ENCODE assay signal across 19 mouse cellular contexts in the genomic region with DNA sequence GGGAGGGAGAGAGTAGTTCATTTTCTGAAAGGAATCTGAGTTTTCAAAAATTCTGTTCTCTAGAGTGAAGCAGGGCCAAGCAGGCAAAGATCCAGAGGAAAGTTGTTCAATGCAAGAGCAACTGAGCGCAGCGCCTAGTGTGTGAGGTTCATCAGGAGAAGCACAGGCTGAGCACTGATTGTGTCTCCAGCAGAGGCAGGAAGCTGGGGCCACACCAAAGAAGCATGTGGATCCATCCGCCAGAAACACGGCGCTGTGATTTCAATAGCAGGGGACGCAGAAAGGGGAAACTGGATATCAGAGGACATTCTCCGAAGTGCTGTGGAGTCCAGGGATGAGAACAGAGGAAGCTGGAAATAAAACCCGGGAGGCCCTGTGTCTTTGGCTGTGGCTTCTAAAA.
DNase-seq lines count a peak whose midpoint lies in the region; ATAC-seq and TF ChIP-seq lines count a peak whose summit lies in the region.
"Had no signal": no experiment of that assay in that cellular context is flagged by ENCODE, and none has a peak within 500 bp of the region (broad histone marks: within the 10 kb centered on the region; RNA-seq: fewer than 3 reads in every experiment).

No protein-coding gene starts in this region.

- no peaks in the 10 kb centered on the region for H3K9me3 ChIP-seq in embryonic facial prominence, embryonic 14.5 days (ENCODE audit: control insufficient read depth, low read length)
- no peaks in the 10 kb centered on the region for H3K9me3 ChIP-seq in embryonic facial prominence, embryonic 10.5 days
- no peaks in the 10 kb centered on the region for H3K9me3 ChIP-seq in heart, embryonic 13.5 days
- no peaks in the 10 kb centered on the region for H3K9me3 ChIP-seq in limb, embryonic 14.5 days (ENCODE audit: control insufficient read depth, low read length)
- H3K9me3 ChIP-seq in neural tube, embryonic 15.5 days (replicated peaks) = no peaks in the 10 kb centered on the region
- H3K9me3 ChIP-seq: forebrain, embryonic 15.5 days; hindbrain, embryonic 10.5 days; liver, embryonic 12.5 days; megakaryocyte, embryonic 14.5 days had no signal

- TF ChIP-seq POLR2A in limb, embryonic 14.5 days (IDR thresholded peaks at IDR 0.05; ENCODE audit: borderline replicate concordance, extremely low read depth, insufficient read depth, insufficient read length) = no peak

- ATAC-seq in embryonic facial prominence, embryonic 14.5 days (ENCODE audit: low read depth) = no peak
- no peak for ATAC-seq in heart, embryonic 13.5 days (ENCODE audit: extremely low read depth, insufficient number of reproducible peaks, low FRiP score, low TSS enrichment)
- no peak for ATAC-seq in limb, embryonic 14.5 days (ENCODE audit: low FRiP score, low read depth)
- ATAC-seq in neural tube, embryonic 15.5 days (ENCODE audit: low FRiP score) = no peak
- ATAC-seq: forebrain, embryonic 15.5 days; liver, embryonic 12.5 days; midbrain, embryonic 16.5 days had no signal

- H3K27me3 ChIP-seq in embryonic facial prominence, embryonic 14.5 days (replicated peaks; ENCODE audit: control insufficient read depth, insufficient read depth, low read length) = no peaks in the 10 kb centered on the region
- no peaks in the 10 kb centered on the region for H3K27me3 ChIP-seq in embryonic facial prominence, embryonic 10.5 days (replicated peaks; ENCODE audit: low read depth, poor library complexity, severe bottlenecking)
- no peaks in the 10 kb centered on the region for H3K27me3 ChIP-seq in heart, embryonic 13.5 days (replicated peaks)
- no peaks in the 10 kb centered on the region for H3K27me3 ChIP-seq in limb, embryonic 14.5 days (ENCODE audit: control insufficient read depth, insufficient read depth, low read length)
- H3K27me3 ChIP-seq in neural tube, embryonic 15.5 days (replicated peaks) = no peaks in the 10 kb centered on the region
- H3K27me3 ChIP-seq: forebrain, embryonic 15.5 days; liver, embryonic 12.5 days; megakaryocyte, embryonic 14.5 days had no signal

- H3K9ac ChIP-seq in embryonic facial prominence, embryonic 14.5 days (ENCODE audit: low read depth, low read length) = no peak overlapping the region
- H3K9ac ChIP-seq in heart, embryonic 13.5 days = no peak overlapping the region
- H3K9ac ChIP-seq in limb, embryonic 14.5 days (ENCODE audit: low read depth, low read length, severe bottlenecking) = no peak overlapping the region
- H3K9ac ChIP-seq in neural tube, embryonic 15.5 days (replicated peaks) = no peak overlapping the region
- H3K9ac ChIP-seq: forebrain, embryonic 15.5 days; liver, embryonic 12.5 days; lung, embryonic 14.5 days had no signal

- H3K4me3 ChIP-seq in embryonic facial prominence, embryonic 14.5 days (ENCODE audit: low read depth, low read length) = no peak overlapping the region
- H3K4me3 ChIP-seq in embryonic facial prominence, embryonic 10.5 days = no peak overlapping the region
- no peak overlapping the region for H3K4me3 ChIP-seq in heart, embryonic 13.5 days
- H3K4me3 ChIP-seq in limb, embryonic 14.5 days (replicated peaks; ENCODE audit: low read length) = no peak overlapping the region
- H3K4me3 ChIP-seq in neural tube, embryonic 15.5 days (replicated peaks) = no peak overlapping the region
- H3K4me3 ChIP-seq: erythroblast, embryonic 14.5 days; forebrain, embryonic 15.5 days; hindbrain, embryonic 10.5 days; liver, embryonic 12.5 days; megakaryocyte, embryonic 14.5 days had no signal

- WGBS in embryonic facial prominence, embryonic 14.5 days = 59% methylated on average over 8 of the region's 8 CpGs
- WGBS in embryonic facial prominence, embryonic 10.5 days = 79% methylated on average over 8 of the region's 8 CpGs
- WGBS in heart, embryonic 13.5 days = 45% methylated on average over 8 of the region's 8 CpGs
- WGBS in limb, embryonic 14.5 days = 72% methylated on average over 8 of the region's 8 CpGs
- 84% methylated on average over 8 of the region's 8 CpGs for WGBS in neural tube, embryonic 15.5 days

- DNase-seq in embryonic facial prominence, embryonic 14.5 days (ENCODE audit: low spot score) = peak; percentile 48
- DNase-seq in embryonic facial prominence, embryonic 10.5 days (ENCODE audit: low spot score) = no peak
- DNase-seq in right cerebral cortex, adult 18-20 months = peak; percentile 13
- no peak for DNase-seq in right cerebral cortex, postnatal 36 days (ENCODE audit: low spot score in 2 of 2)
- DNase-seq in limb, embryonic 14.5 days (ENCODE audit: low spot score) = no peak
- DNase-seq in adrenal gland, postnatal 4 days (ENCODE audit: low spot score in 2 of 2) = no peak
- DNase-seq: cerebellum, postnatal 14 days; kidney, adult 8-10 months; layer of hippocampus, postnatal 36 days; lung, embryonic 14.5 days; thymus, postnatal 14 days had no signal

- H3K4me1 ChIP-seq in embryonic facial prominence, embryonic 14.5 days (ENCODE audit: control insufficient read depth, insufficient read depth, low read length) = peaks cover 9% of the 10 kb centered on the region; the same call in 1 of the 2 replicates
- H3K4me1 ChIP-seq in embryonic facial prominence, embryonic 10.5 days = peaks cover 25% of the 10 kb centered on the region
- peaks cover 30% of the 10 kb centered on the region for H3K4me1 ChIP-seq in heart, embryonic 13.5 days
- H3K4me1 ChIP-seq in limb, embryonic 14.5 days (ENCODE audit: control insufficient read depth, insufficient read depth, low read length) = peaks cover 16% of the 10 kb centered on the region; the same call in 1 of the 2 replicates
- H3K4me1 ChIP-seq in neural tube, embryonic 15.5 days = peaks cover 8% of the 10 kb centered on the region; the same call in 1 of the 2 replicates
- H3K4me1 ChIP-seq: liver, embryonic 12.5 days; megakaryocyte, embryonic 14.5 days had no signal

- no peak overlapping the region for H3K27ac ChIP-seq in embryonic facial prominence, embryonic 14.5 days (replicated peaks; ENCODE audit: low read depth, low read length)
- no peak overlapping the region; the same call in 1 of the 2 replicates for H3K27ac ChIP-seq in embryonic facial prominence, embryonic 10.5 days (replicated peaks)
- H3K27ac ChIP-seq in heart, embryonic 13.5 days (replicated peaks) = peak overlapping the region; percentile 34; the same call in 1 of the 2 replicates
- H3K27ac ChIP-seq in limb, embryonic 14.5 days (replicated peaks; ENCODE audit: low read depth, low read length) = peak overlapping the region; percentile 22; the same call in 1 of the 2 replicates
- H3K27ac ChIP-seq in neural tube, embryonic 15.5 days (replicated peaks) = no peak overlapping the region
- H3K27ac ChIP-seq: forebrain, embryonic 15.5 days; hindbrain, embryonic 10.5 days; liver, embryonic 12.5 days had no signal

- no peaks in the 10 kb centered on the region for H3K36me3 ChIP-seq in embryonic facial prominence, embryonic 14.5 days (ENCODE audit: control insufficient read depth, insufficient read depth, low read length)
- no peaks in the 10 kb centered on the region for H3K36me3 ChIP-seq in embryonic facial prominence, embryonic 10.5 days (replicated peaks)
- no peaks in the 10 kb centered on the region for H3K36me3 ChIP-seq in heart, embryonic 13.5 days
- H3K36me3 ChIP-seq in limb, embryonic 14.5 days (ENCODE audit: control insufficient read depth, insufficient read depth, low read length) = no peaks in the 10 kb centered on the region
- H3K36me3 ChIP-seq in neural tube, embryonic 15.5 days = no peaks in the 10 kb centered on the region
- H3K36me3 ChIP-seq: forebrain, embryonic 15.5 days; hindbrain, embryonic 10.5 days; liver, embryonic 12.5 days had no signal

- no peak overlapping the region for H3K4me2 ChIP-seq in embryonic facial prominence, embryonic 14.5 days (ENCODE audit: low read depth, low read length)
- H3K4me2 ChIP-seq in heart, embryonic 13.5 days = no peak overlapping the region
- H3K4me2 ChIP-seq in limb, embryonic 14.5 days (replicated peaks; ENCODE audit: low read depth, low read length, severe bottlenecking) = no peak overlapping the region
- H3K4me2 ChIP-seq in neural tube, embryonic 15.5 days = no peak overlapping the region
- H3K4me2 ChIP-seq: forebrain, embryonic 15.5 days; liver, embryonic 12.5 days; lung, embryonic 14.5 days had no signal

Comparison
In these comparisons a context has a peak if more than half of its experiments do, and no peak if none do; other contexts are left out.
1. DNase-seq: peak in embryonic facial prominence, embryonic 14.5 days (single experiment) and right cerebral cortex, adult 18-20 months (single experiment); none in embryonic facial prominence, embryonic 10.5 days (single experiment), right cerebral cortex, postnatal 36 days (0 of 2), limb, embryonic 14.5 days (single experiment) and adrenal gland, postnatal 4 days (0 of 2).
2. H3K27ac ChIP-seq: peak in heart, embryonic 13.5 days (single experiment) and limb, embryonic 14.5 days (single experiment); none in embryonic facial prominence, embryonic 14.5 days (single experiment), embryonic facial prominence, embryonic 10.5 days (single experiment) and neural tube, embryonic 15.5 days (single experiment).